Mouse (Mus musculus): ENCODE data around the gene Mmp21. TPM values are rescaled to one million over a fixed set of nuclear protein-coding genes. Genes with fewer than 3 reads are reported as not detected.

Mmp21 gene
- polyA plus RNA-seq (2021; fragmentation: Nextera tagmentation), result not detected in 2 replicates
- long read RNA-seq, experiment 1, result 0 reads
- long read RNA-seq, experiment 2, result 0 reads

GRCm38 (mm10) chr7:133679961-133680360, at the start of gene Mmp21:
Gene Mmp21, minus strand, starts transcription at chr7:133680061.

GRCm38 (mm10) chr7:133637361-133638305, 42.2 kb downstream of the Mmp21 start, which contains the start of gene Edrf1:
Gene Edrf1, plus strand, starts transcription at chr7:133637543.

Other genes with a start within 250 kb of the Mmp21 start
- not detected in 2 replicates for gene Tex36, start 77.9 kb downstream of the Mmp21 start, polyA plus RNA-seq (2021; fragmentation: Nextera tagmentation)
- gene Edrf1, start 42.5 kb downstream of the Mmp21 start, polyA plus RNA-seq (2021; fragmentation: Nextera tagmentation), result 4.6 and 7.9 TPM in 2 replicates
- gene Bccip, start 29.3 kb upstream of the Mmp21 start, polyA plus RNA-seq (2021; fragmentation: Nextera tagmentation), result 88.4 and 105 TPM in 2 replicates
- 28.2 and 40.6 TPM in 2 replicates for gene Uros, start 30.0 kb upstream of the Mmp21 start, polyA plus RNA-seq (2021; fragmentation: Nextera tagmentation)
- 3.5 and 4.5 TPM in 2 replicates for gene Fank1, start 96.8 kb upstream of the Mmp21 start, polyA plus RNA-seq (2021; fragmentation: Nextera tagmentation)
- 14.1 and 20.0 TPM in 2 replicates for gene Dhx32, start 102.7 kb upstream of the Mmp21 start, polyA plus RNA-seq (2021; fragmentation: Nextera tagmentation)